In the genomic region with DNA sequence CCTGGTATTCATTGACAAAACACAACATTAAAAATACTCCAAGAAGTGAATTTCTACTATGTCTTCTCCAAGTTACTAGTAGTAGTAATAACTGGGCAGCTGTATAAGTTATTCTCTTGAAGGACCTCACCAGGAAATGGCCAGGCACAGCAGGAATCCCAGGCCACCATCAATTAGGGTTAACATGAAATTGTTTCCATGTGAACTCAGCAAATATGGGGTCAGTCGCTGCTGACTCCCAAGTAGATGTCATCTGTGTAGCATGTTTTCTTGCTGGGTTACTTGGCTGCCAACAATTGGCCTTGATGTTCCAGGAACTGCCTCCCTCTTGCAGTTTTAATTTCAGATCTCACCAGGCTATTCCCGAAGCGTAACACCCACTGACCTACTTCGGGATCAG, we compare ENCODE assay signal across 28 mouse cellular contexts.
DNase-seq lines count a peak whose midpoint lies in the region; ATAC-seq lines count a peak whose summit lies in the region.
"Had no signal": no experiment of that assay in that cellular context is flagged by ENCODE, and none has a peak within 500 bp of the region (broad histone marks: within the 10 kb centered on the region; RNA-seq: fewer than 3 reads in every experiment).

No protein-coding gene starts in this region.

- H3K9ac ChIP-seq in limb, embryonic 11.5 days (ENCODE audit: low read length): no peak overlapping the region
- no peak overlapping the region for H3K9ac ChIP-seq in kidney, embryonic 14.5 days (ENCODE audit: low read depth, low read length)
- H3K9ac ChIP-seq: embryonic facial prominence, embryonic 15.5 days; hindbrain, embryonic 14.5 days; kidney, embryonic 15.5 days; liver, embryonic 15.5 days; lung, embryonic 14.5 days; midbrain, embryonic 15.5 days; stomach, embryonic 15.5 days had no signal

- H3K4me1 ChIP-seq in limb, embryonic 11.5 days (ENCODE audit: control insufficient read depth, insufficient read depth, low read length): no peaks in the 10 kb centered on the region
- no peaks in the 10 kb centered on the region for H3K4me1 ChIP-seq in kidney, embryonic 14.5 days (ENCODE audit: control insufficient read depth, insufficient read depth, low read length)
- H3K4me1 ChIP-seq: embryonic facial prominence, embryonic 15.5 days; kidney, embryonic 15.5 days; liver, embryonic 15.5 days; midbrain, embryonic 10.5 days; midbrain, embryonic 15.5 days; stomach, embryonic 15.5 days had no signal

- 43% methylated on average over 4 of the region's 4 CpGs for WGBS in limb, embryonic 11.5 days
- 84% methylated on average over 4 of the region's 4 CpGs for WGBS in kidney, embryonic 14.5 days

- H3K9me3 ChIP-seq in limb, embryonic 11.5 days (ENCODE audit: control insufficient read depth, low read length): no peaks in the 10 kb centered on the region
- H3K9me3 ChIP-seq in kidney, embryonic 14.5 days (ENCODE audit: control insufficient read depth, low read length): no peaks in the 10 kb centered on the region
- H3K9me3 ChIP-seq: embryonic facial prominence, embryonic 15.5 days; kidney, embryonic 15.5 days; liver, embryonic 15.5 days; midbrain, embryonic 10.5 days; midbrain, embryonic 15.5 days; stomach, embryonic 15.5 days had no signal

- H3K27me3 ChIP-seq in limb, embryonic 11.5 days (ENCODE audit: control insufficient read depth, insufficient read depth, low read length): no peaks in the 10 kb centered on the region
- H3K27me3 ChIP-seq in kidney, embryonic 14.5 days (ENCODE audit: control insufficient read depth, insufficient read depth, low read length): no peaks in the 10 kb centered on the region
- H3K27me3 ChIP-seq: embryonic facial prominence, embryonic 15.5 days; kidney, embryonic 15.5 days; liver, embryonic 15.5 days; midbrain, embryonic 15.5 days; Patski; stomach, embryonic 15.5 days had no signal

- H3K4me3 ChIP-seq in limb, embryonic 11.5 days (ENCODE audit: low read depth, low read length): no peak overlapping the region
- no peak overlapping the region for H3K4me3 ChIP-seq in kidney, embryonic 14.5 days (ENCODE audit: low read length)
- H3K4me3 ChIP-seq: embryonic facial prominence, embryonic 15.5 days; kidney, embryonic 15.5 days; liver, embryonic 15.5 days; midbrain, embryonic 10.5 days; midbrain, embryonic 15.5 days; stomach, embryonic 15.5 days had no signal

- peak; percentile 3 for DNase-seq in adrenal gland, postnatal 10 days
- DNase-seq in adrenal gland, adult 18-20 months (ENCODE audit: low spot score in 2 of 2): no peak
- DNase-seq in adrenal gland, postnatal 14 days: peak; percentile 9
- peak; percentile 34 for DNase-seq in embryo, embryonic 11 days
- peak; percentile 25 for DNase-seq in limb, embryonic 11.5 days (ENCODE audit: low spot score)
- no peak for DNase-seq in cerebellum, adult 9-11 months
- DNase-seq: cerebellum, adult 18-20 months; gastrocnemius, postnatal 36 days; heart, adult 18-20 months; heart, postnatal 36 days; kidney, adult 11 months; kidney, postnatal 4 days; left cerebral cortex, postnatal 4 days; liver; lung, embryonic 14.5 days; lung, postnatal 14 days; right cerebral cortex, postnatal 14 days had no signal

- no peaks in the 10 kb centered on the region for H3K36me3 ChIP-seq in limb, embryonic 11.5 days (ENCODE audit: control insufficient read depth, insufficient read depth, low read length)
- H3K36me3 ChIP-seq in kidney, embryonic 14.5 days (ENCODE audit: control insufficient read depth, insufficient read depth, low read length): no peaks in the 10 kb centered on the region
- H3K36me3 ChIP-seq: embryonic facial prominence, embryonic 15.5 days; kidney, embryonic 15.5 days; liver, embryonic 15.5 days; midbrain, embryonic 10.5 days; midbrain, embryonic 15.5 days; stomach, embryonic 15.5 days had no signal

- no peak overlapping the region for H3K27ac ChIP-seq in limb, embryonic 11.5 days (replicated peaks; ENCODE audit: low read depth, low read length)
- no peak overlapping the region for H3K27ac ChIP-seq in kidney, embryonic 14.5 days (ENCODE audit: low read depth, low read length)
- H3K27ac ChIP-seq: embryonic facial prominence, embryonic 15.5 days; hindbrain, embryonic 14.5 days; kidney, embryonic 15.5 days; liver, embryonic 15.5 days; midbrain, embryonic 10.5 days; midbrain, embryonic 15.5 days; stomach, embryonic 15.5 days had no signal

- H3K4me2 ChIP-seq in limb, embryonic 11.5 days (ENCODE audit: low read depth, severe bottlenecking): no peak overlapping the region
- H3K4me2 ChIP-seq in kidney, embryonic 14.5 days (replicated peaks; ENCODE audit: low read depth, low read length): no peak overlapping the region
- H3K4me2 ChIP-seq: embryonic facial prominence, embryonic 15.5 days; heart, embryonic 11.5 days; hindbrain, embryonic 14.5 days; kidney, embryonic 15.5 days; liver, embryonic 15.5 days; lung, embryonic 14.5 days; midbrain, embryonic 15.5 days; stomach, embryonic 15.5 days had no signal

- no peak for ATAC-seq in limb, embryonic 11.5 days (ENCODE audit: insufficient number of reproducible peaks, low FRiP score, low TSS enrichment, low read depth)
- no peak for ATAC-seq in kidney, embryonic 14.5 days (ENCODE audit: low FRiP score, low TSS enrichment)
- ATAC-seq: forebrain, embryonic 14.5 days; midbrain, embryonic 15.5 days; Patski had no signal

Comparison
In these comparisons a context has a peak if more than half of its experiments do, and no peak if none do; other contexts are left out.
1. DNase-seq: peak in adrenal gland, postnatal 10 days (single experiment), adrenal gland, postnatal 14 days (single experiment), embryo, embryonic 11 days (single experiment) and limb, embryonic 11.5 days (single experiment); none in adrenal gland, adult 18-20 months (0 of 2) and cerebellum, adult 9-11 months (single experiment).